Mouse (Mus musculus) CD4-positive, CD25-positive, alpha-beta regulatory T cell, adult 4 months (primary cell): ENCODE measurements around the gene Teddm3. TPM values are rescaled to one million over a fixed set of nuclear protein-coding genes. Genes with fewer than 3 reads are reported as not detected.
"Not testable (repeated sequence)": the region's sequence is repeated elsewhere in the genome, so short reads cannot be mapped to it uniquely, and the experiment has no call there.

Source experiments
- ATAC-seq: one replicate; pipeline ENCODE4 v1.8.0; 2017
- polyA plus RNA-seq, 2 experiments: library from polyadenylated mRNA; unstranded; fragments of 100-300 nt; shearing (Covaris generic); gene quantifications; one replicate each; pipeline ENCODE4 v1.2.1; 2017

The Teddm3 gene
- polyA plus RNA-seq, 2 experiments from 2014 or later = 0.36 TPM; not detected in 1

GRCm38 (mm10) chr16:21149896-21150295 is 3.9 kb downstream of the Teddm3 start:
- no peak for ATAC-seq

- ATAC-seq = not testable (repeated sequence)
These were observed 5.3 kb downstream of the Teddm3 start for GRCm38 (mm10) chr16:21148451-21148850.

GRCm38 (mm10) chr16:21136312-21137083 is 17.3 kb downstream of the Teddm3 start:
- no peak for ATAC-seq

- not testable (repeated sequence) for ATAC-seq
These were observed 26.1 kb downstream of the Teddm3 start for GRCm38 (mm10) chr16:21127666-21128065.

GRCm38 (mm10) chr16:21122776-21123175 is 31.0 kb downstream of the Teddm3 start:
- not testable (repeated sequence) for ATAC-seq

- ATAC-seq = no peak
These were observed 37.7 kb downstream of the Teddm3 start for GRCm38 (mm10) chr16:21116078-21116477.

GRCm38 (mm10) chr16:21109473-21109872 is 44.3 kb downstream of the Teddm3 start:
- no peak for ATAC-seq

Other genes with a start within 250 kb of the Teddm3 start
- not detected for gene Ephb3, start 50.8 kb upstream of the Teddm3 start, polyA plus RNA-seq